Mouse (Mus musculus) myocyte (in vitro differentiated cells): Measurements from ENCODE around the gene Pold4. TPM values are rescaled to one million over a fixed set of nuclear protein-coding genes. Genes with fewer than 3 reads are reported as not detected.

Experiments
- H3K27me3 ChIP-seq: one replicate; pipeline ENCODE4 v1.6.1; 2011; ENCODE audit not compliant: control insufficient read depth, insufficient read depth, insufficient read length
- H3K36me3 ChIP-seq: one replicate; pipeline ENCODE4 v1.6.1; 2011; ENCODE audit not compliant: control insufficient read depth, insufficient read depth
- H3K4me2 ChIP-seq: one replicate; pipeline ENCODE4 v1.6.1; 2011; ENCODE audit warnings: low read depth, control low read depth
- H3K4me3 ChIP-seq: one replicate; pipeline ENCODE4 v1.5.1; 2011; ENCODE audit warnings: mild to moderate bottlenecking, control low read depth, moderate library complexity
- H3K79me2 ChIP-seq: one replicate; pipeline ENCODE4 v1.6.1; 2011; ENCODE audit not compliant: control insufficient read depth, insufficient read depth
- H3ac ChIP-seq: one replicate; pipeline ENCODE4 v1.6.1; 2011; ENCODE audit not compliant: control insufficient read depth, insufficient read length
- CEBPB ChIP-seq: IDR thresholded peaks from 2 replicates; pipeline ENCODE4 v1.6.1; 2011; ENCODE audit warnings: mild to moderate bottlenecking, moderate library complexity; ENCODE audit not compliant: poor library complexity, insufficient read depth, severe bottlenecking
- E2F4 ChIP-seq: IDR thresholded peaks from one replicate; pipeline ENCODE4 v1.6.1; 2011; ENCODE audit warnings: mild to moderate bottlenecking, control low read depth, moderate library complexity; ENCODE audit not compliant: insufficient read depth
- MAX ChIP-seq: IDR thresholded peaks from one replicate; pipeline ENCODE4 v1.6.1; 2011; ENCODE audit warnings: low read depth, mild to moderate bottlenecking, control low read depth
- MYOD1 ChIP-seq, 3 experiments: IDR thresholded peaks; one replicate each; pipeline ENCODE4 v1.6.1; 2011; ENCODE audit warnings: control low read depth in 2 of 3, low read depth in 2 of 3, mild to moderate bottlenecking in 2 of 3, moderate library complexity in 1 of 3; ENCODE audit not compliant: insufficient read length in 2 of 3, control insufficient read depth in 1 of 3
- MYOG ChIP-seq, 3 experiments: IDR thresholded peaks; one replicate each; pipeline ENCODE4 v1.6.1; 2011; ENCODE audit warnings: control low read depth in 2 of 3, low read depth in 2 of 3, mild to moderate bottlenecking in 2 of 3; ENCODE audit not compliant: insufficient read length in 2 of 3, control insufficient read depth in 1 of 3, insufficient read depth in 1 of 3
- POLR2A ChIP-seq: IDR thresholded peaks from one replicate; pipeline ENCODE4 v1.6.1; 2011; ENCODE audit warnings: low read depth, mild to moderate bottlenecking, control low read depth, moderate library complexity; ENCODE audit not compliant: insufficient read length
- POLR2AphosphoS2 ChIP-seq: IDR thresholded peaks from one replicate; pipeline ENCODE4 v1.6.1; 2011; ENCODE audit warnings: low read depth, control low read depth; ENCODE audit not compliant: insufficient read length
- REST ChIP-seq: IDR thresholded peaks from one replicate; pipeline ENCODE4 v1.6.1; 2011; ENCODE audit warnings: mild to moderate bottlenecking, control low read depth, moderate library complexity; ENCODE audit not compliant: insufficient read depth, insufficient read length
- SRF ChIP-seq: IDR thresholded peaks from one replicate; pipeline ENCODE4 v1.6.1; 2011; ENCODE audit warnings: low read depth; ENCODE audit not compliant: control insufficient read depth, insufficient read length
- TCF12 ChIP-seq: IDR thresholded peaks from one replicate; pipeline ENCODE4 v1.6.1; 2011; ENCODE audit warnings: mild to moderate bottlenecking, control low read depth; ENCODE audit not compliant: poor library complexity, insufficient read depth, severe bottlenecking
- TCF3 ChIP-seq: IDR thresholded peaks from one replicate; pipeline ENCODE4 v1.6.1; 2011; ENCODE audit warnings: low read depth, control low read depth; ENCODE audit not compliant: insufficient read length
- USF1 ChIP-seq: IDR thresholded peaks from one replicate; pipeline ENCODE4 v1.6.1; 2011; ENCODE audit warnings: low read depth, mild to moderate bottlenecking, control low read depth, moderate library complexity
- polyA plus RNA-seq: library from polyadenylated mRNA; unstranded; fragments of >200 nt; fragmentation: generic; extraction: Trizol; gene quantifications from one replicate; pipeline ENCODE4 v1.2.1, GENCODE M21; 2012; ENCODE audit warnings: missing spikeins

Pold4 gene
- polyA plus RNA-seq, 1 experiment = 166 TPM

DNA sequence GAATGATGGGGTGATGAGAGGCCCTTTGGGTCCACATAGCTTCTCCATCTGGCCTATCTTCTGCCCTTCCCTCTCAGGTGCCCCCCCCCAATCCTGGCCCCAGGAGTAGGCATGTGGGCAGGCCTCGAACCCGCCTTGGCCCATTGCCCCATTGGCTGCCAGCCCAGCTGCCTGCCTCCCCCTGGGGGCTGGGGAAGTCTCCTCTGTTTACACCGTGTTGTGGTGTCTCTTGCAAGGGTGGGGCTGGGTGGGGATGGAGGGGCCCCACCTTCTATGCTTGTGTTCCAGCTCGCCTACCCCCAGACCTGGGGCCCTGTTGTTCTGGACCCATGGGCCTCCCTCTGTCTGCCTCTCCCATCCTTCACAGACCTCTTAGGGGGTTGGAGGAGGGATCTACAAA lies 11.3 kb upstream of the Pold4 start:
- H3K27me3 ChIP-seq = no peaks in the 10 kb centered on the region
- TF ChIP-seq MYOD1 (IDR thresholded peaks at IDR 0.05; ENCODE audit: control insufficient read depth in 1 of 3, insufficient read length in 2 of 3, low read depth in 2 of 3) = no peak
- TF ChIP-seq E2F4 = no peak
- no peak for TF ChIP-seq CEBPB
- no peak for TF ChIP-seq REST
- no peak for TF ChIP-seq TCF12
- no peak for TF ChIP-seq TCF3
- no peak for TF ChIP-seq POLR2A
- TF ChIP-seq MYOG (IDR thresholded peaks at IDR 0.05; ENCODE audit: control insufficient read depth in 1 of 3, insufficient read depth in 1 of 3, insufficient read length in 2 of 3, low read depth in 2 of 3) = no peak
- no peak for TF ChIP-seq USF1
- no peak for TF ChIP-seq MAX
- TF ChIP-seq POLR2AphosphoS2 = no peak
- TF ChIP-seq SRF = no peak

DNA sequence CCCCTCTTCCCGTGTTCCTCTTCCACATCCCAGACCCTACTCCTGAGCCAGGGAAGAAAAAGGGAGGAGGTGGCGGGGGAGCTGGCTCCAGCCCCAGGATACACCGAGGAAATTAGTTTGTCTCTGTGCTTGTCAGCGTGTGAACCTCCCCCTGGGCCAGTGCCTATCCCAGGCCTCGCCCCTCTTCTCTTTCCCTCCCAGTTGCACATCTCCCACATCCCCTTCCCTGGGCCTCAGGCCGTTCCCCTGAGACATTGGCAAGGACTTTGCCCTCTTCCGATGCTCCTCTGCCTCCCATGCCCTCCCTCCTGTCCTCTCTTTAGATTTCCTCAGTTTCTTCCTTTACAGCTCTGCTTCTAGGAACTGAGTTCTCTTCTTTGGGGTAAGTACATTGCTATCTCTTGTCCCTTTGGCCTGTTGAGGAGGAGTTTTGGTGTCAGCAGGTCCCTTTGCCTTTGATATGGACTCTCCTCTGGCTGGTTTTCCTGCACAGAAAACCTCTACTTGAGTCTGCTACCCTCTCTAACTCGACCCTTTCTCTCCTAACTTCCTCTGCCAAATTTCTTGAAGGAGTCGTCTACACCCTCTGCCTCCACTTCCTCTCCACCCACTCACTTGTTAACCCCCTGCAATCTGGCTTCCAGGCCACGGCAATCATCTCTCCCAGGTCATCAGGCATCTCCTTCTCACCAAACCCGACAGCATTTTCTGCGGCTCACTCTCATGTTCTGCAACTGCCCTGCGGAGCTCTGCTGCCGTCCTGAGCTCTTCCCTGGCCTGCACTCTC lies 10.5 kb upstream of the Pold4 start:
- Histone ChIP-seq H3K36me3 (no peaks in the 10 kb centered on the region), H3K4me2 (no peak overlapping the region)

More for the DNA sequence above, 11.3 kb upstream of the Pold4 start:
- H3K4me3 ChIP-seq = no peak overlapping the region
- peaks cover 36% of the 10 kb centered on the region for H3K79me2 ChIP-seq
- H3K4me2 ChIP-seq = no peak overlapping the region
- H3K36me3 ChIP-seq = no peaks in the 10 kb centered on the region
- no peak overlapping the region for H3ac ChIP-seq

DNA sequence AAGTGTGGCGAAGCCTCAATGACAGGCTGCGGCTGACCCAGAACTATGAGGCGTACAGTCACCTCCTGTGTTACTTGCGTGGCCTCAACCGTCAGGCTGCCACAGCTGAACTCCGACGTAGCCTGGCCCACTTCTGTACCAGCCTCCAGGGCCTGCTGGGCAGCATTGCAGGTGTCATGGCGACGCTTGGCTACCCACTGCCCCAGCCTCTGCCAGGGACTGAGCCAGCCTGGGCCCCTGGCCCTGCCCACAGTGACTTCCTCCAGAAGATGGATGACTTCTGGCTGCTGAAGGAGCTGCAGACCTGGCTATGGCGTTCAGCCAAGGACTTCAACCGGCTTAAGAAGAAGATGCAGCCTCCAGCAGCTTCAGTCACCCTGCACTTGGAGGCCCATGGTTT lies 9.5 kb upstream of the Pold4 start:
- H3K27me3 ChIP-seq = no peaks in the 10 kb centered on the region
- TF ChIP-seq MYOG (IDR thresholded peaks at IDR 0.05; ENCODE audit: control insufficient read depth in 1 of 3, insufficient read depth in 1 of 3, insufficient read length in 2 of 3, low read depth in 2 of 3) = no peak
- TF ChIP-seq SRF = no peak
- no peak for TF ChIP-seq POLR2A
- TF ChIP-seq TCF3 = no peak
- TF ChIP-seq TCF12 = no peak
- no peak for TF ChIP-seq E2F4
- no peak for TF ChIP-seq MAX
- no peak for TF ChIP-seq USF1
- TF ChIP-seq MYOD1 (IDR thresholded peaks at IDR 0.05; ENCODE audit: control insufficient read depth in 1 of 3, insufficient read length in 2 of 3, low read depth in 2 of 3) = no peak
- no peak for TF ChIP-seq POLR2AphosphoS2
- TF ChIP-seq REST = no peak
- no peak for TF ChIP-seq CEBPB
- no peak overlapping the region for H3ac ChIP-seq
- H3K4me3 ChIP-seq = no peak overlapping the region
- no peak overlapping the region for H3K4me2 ChIP-seq
- peaks cover 20% of the 10 kb centered on the region for H3K79me2 ChIP-seq
- no peaks in the 10 kb centered on the region for H3K36me3 ChIP-seq

More for the DNA sequence above, 10.5 kb upstream of the Pold4 start:
- Histone ChIP-seq H3K27me3 (no peaks in the 10 kb centered on the region), H3ac (no peak overlapping the region), H3K79me2 (peaks cover 29% of the 10 kb centered on the region), H3K4me3 (no peak overlapping the region)
- TF ChIP-seq POLR2A (no peak), MYOG (IDR thresholded peaks at IDR 0.05; ENCODE audit: control insufficient read depth in 1 of 3, insufficient read depth in 1 of 3, insufficient read length in 2 of 3, low read depth in 2 of 3) (no peak), MAX (no peak), TCF12 (no peak), SRF (no peak), E2F4 (no peak), REST (no peak), USF1 (no peak)

DNA sequence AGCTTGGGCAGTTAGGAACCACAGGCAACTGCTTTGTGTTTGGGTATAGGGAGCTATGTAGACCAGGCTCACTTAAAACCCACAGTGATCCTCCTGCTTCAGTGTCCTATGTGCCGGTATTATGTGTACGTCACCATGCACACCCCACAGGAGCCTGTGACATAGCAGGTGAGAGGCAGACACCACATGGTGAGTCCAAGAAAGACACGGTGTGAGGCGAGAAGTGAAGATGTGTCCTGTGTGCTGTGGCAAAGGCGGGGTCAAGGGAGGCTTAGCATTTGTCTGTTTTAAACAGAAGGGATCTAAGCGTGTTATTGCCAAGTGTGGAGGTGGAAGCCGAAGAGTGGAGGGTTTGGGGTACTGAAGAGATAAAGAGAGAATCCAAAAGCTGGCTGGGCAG lies 4.9 kb upstream of the Pold4 start:
- Histone ChIP-seq H3K4me2 (no peak overlapping the region), H3ac (no peak overlapping the region), H3K79me2 (no peaks in the 10 kb centered on the region), H3K36me3 (no peaks in the 10 kb centered on the region), H3K4me3 (no peak overlapping the region), H3K27me3 (no peaks in the 10 kb centered on the region)
- TF ChIP-seq E2F4 (no peak), MYOD1 (IDR thresholded peaks at IDR 0.05; ENCODE audit: control insufficient read depth in 1 of 3, insufficient read length in 2 of 3, low read depth in 2 of 3) (no peak)

DNA sequence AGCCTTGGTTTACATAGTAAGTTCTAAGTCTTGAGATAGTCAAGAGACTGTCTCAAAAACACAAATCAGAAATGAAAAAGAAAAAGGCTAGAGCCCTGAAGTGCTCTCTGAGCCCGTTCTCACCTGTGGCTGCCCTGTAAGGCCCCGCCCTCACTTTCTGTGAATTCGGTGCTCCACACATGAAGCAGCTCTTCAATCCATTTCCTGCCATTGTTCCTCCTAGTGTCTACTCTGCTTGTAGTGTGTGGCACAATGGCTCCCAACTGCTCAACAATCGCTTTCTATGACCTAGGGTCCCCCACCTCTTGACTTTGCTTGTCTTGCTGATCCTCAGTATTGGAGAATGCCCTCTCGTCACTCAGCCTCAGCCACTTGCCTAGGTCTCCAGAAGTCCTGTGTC lies 4.3 kb upstream of the Pold4 start:
- TF ChIP-seq REST (no peak), TCF12 (no peak), MYOD1 (IDR thresholded peaks at IDR 0.05; ENCODE audit: control insufficient read depth in 1 of 3, insufficient read length in 2 of 3, low read depth in 2 of 3) (no peak), POLR2A (no peak), SRF (no peak), USF1 (no peak), MAX (no peak), POLR2AphosphoS2 (no peak), E2F4 (no peak), CEBPB (no peak), TCF3 (no peak), MYOG (IDR thresholded peaks at IDR 0.05; ENCODE audit: control insufficient read depth in 1 of 3, insufficient read depth in 1 of 3, insufficient read length in 2 of 3, low read depth in 2 of 3) (no peak)
- Histone ChIP-seq H3K79me2 (no peaks in the 10 kb centered on the region), H3ac (no peak overlapping the region)

More for the DNA sequence above, 4.3 kb upstream of the Pold4 start:
- Histone ChIP-seq H3K4me3 (no peak overlapping the region), H3K27me3 (no peaks in the 10 kb centered on the region), H3K4me2 (no peak overlapping the region), H3K36me3 (no peaks in the 10 kb centered on the region)
